In the genomic region with DNA sequence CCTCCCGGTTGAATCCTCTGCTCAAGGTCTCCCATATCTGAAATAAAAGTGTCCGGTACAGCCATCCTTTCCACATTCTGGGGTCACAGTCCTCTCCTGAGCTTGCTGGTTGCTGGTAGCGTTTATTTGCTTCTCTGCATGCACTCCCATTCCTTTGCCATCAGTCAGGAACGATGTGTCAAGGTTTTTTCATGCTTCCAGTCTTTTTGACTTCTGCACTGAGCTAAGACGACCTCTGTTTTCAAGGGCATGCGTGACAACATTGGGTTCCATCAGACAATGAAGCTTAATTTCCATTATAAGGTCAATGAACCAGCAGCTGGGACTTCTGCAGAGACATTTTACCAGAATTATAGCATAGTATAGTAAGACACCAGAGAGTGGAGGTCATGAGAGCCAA, we compare ENCODE assay signal across 20 mouse cellular contexts.
"Had no signal": no experiment of that assay in that cellular context is flagged by ENCODE, and none has a peak within 500 bp of the region (broad histone marks: within the 10 kb centered on the region; RNA-seq: fewer than 3 reads in every experiment).

No protein-coding gene starts in this region.

- ATAC-seq: midbrain, embryonic 16.5 days had no signal

- H3K9me3 ChIP-seq: midbrain, embryonic 10.5 days; midbrain, embryonic 12.5 days; neural tube, embryonic 13.5 days; neural tube, embryonic 15.5 days; stomach, embryonic 15.5 days had no signal

- H3K4me1 ChIP-seq: midbrain, embryonic 10.5 days; neural tube, embryonic 15.5 days; stomach, embryonic 15.5 days had no signal

- H3K27ac ChIP-seq: midbrain, embryonic 10.5 days; midbrain, embryonic 12.5 days; neural tube, embryonic 13.5 days; neural tube, embryonic 15.5 days; stomach, embryonic 15.5 days; stomach, postnatal 0 days had no signal

- H3K27me3 ChIP-seq: midbrain, embryonic 12.5 days; neural tube, embryonic 13.5 days; neural tube, embryonic 15.5 days; stomach, embryonic 15.5 days had no signal

- DNase-seq: lung, adult 18-20 months; lung, embryonic 14.5 days; lung, postnatal 10 days; lung, postnatal 4 days; midbrain, embryonic 14.5 days; retina, postnatal 1 day; right cerebral cortex, adult 18-20 months; right cerebral cortex, postnatal 25 days; right cerebral cortex, postnatal 4 days; thymus, adult 2 months; thymus, postnatal 25 days; thymus, postnatal 4 days had no signal

- H3K4me3 ChIP-seq: midbrain, embryonic 10.5 days; midbrain, embryonic 12.5 days; myocyte; neural tube, embryonic 13.5 days; neural tube, embryonic 15.5 days; stomach, embryonic 15.5 days had no signal

- H3K4me2 ChIP-seq: lung, embryonic 14.5 days; midbrain, embryonic 12.5 days; neural tube, embryonic 13.5 days; neural tube, embryonic 15.5 days; stomach, embryonic 15.5 days had no signal

- H3K36me3 ChIP-seq: midbrain, embryonic 10.5 days; midbrain, embryonic 12.5 days; neural tube, embryonic 13.5 days; neural tube, embryonic 15.5 days; stomach, embryonic 15.5 days had no signal

- H3K9ac ChIP-seq: lung, embryonic 14.5 days; midbrain, embryonic 12.5 days; neural tube, embryonic 13.5 days; neural tube, embryonic 15.5 days; stomach, embryonic 15.5 days had no signal
